Mouse (Mus musculus): ENCODE results near the gene Adam11. TPM values are rescaled to one million over a fixed set of nuclear protein-coding genes. Genes with fewer than 3 reads are reported as not detected.

The Adam11 gene
- polyA plus RNA-seq, 1 experiment from 2014 or later, result 7.7 TPM

DNA sequence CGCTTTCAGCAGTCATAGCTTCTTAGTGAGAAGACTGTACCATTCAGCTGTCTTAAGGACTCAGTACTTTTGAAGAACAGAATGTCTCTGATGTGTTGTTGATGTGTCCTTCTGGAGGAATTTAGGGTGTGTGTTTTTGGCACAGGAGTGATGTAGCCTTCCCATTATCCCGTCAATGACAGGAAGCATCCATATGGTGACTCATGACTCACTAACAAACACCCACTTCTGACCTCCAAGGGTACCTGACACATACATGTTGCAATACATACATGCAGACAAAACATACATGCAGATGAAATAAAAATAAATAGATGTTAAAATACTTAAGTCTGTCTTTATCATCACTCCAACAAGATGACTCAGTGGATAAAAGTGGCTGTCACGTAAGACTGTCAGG, 31.4 kb upstream of the Adam11 start:
- H3K27ac ChIP-seq, result no peak overlapping the region
- TF ChIP-seq CTCF (IDR thresholded peaks at IDR 0.05; ENCODE audit: low read depth), result no peak
- H3K4me3 ChIP-seq (replicated peaks; ENCODE audit: low read depth, low read length), result no peak overlapping the region
- WGBS, result 83% methylated on average over 3 of the region's 3 CpGs
- no peaks in the 10 kb centered on the region for H3K9me3 ChIP-seq (replicated peaks; ENCODE audit: low read length)
- no peaks in the 10 kb centered on the region for H3K4me1 ChIP-seq (replicated peaks; ENCODE audit: insufficient read depth, low read length)
- H3K27me3 ChIP-seq (ENCODE audit: insufficient read depth, low read length), result no peaks in the 10 kb centered on the region
- no peak overlapping the region for H3K4me2 ChIP-seq (ENCODE audit: low read length)
- ATAC-seq (replicated peaks; ENCODE audit: low FRiP score, low read depth) (no peak), DNase-seq (ENCODE audit: low spot score) (no peak)
- no peak overlapping the region for H3K9ac ChIP-seq (ENCODE audit: low read depth, low read length)
- H3K36me3 ChIP-seq (ENCODE audit: insufficient read depth, low read length), result no peaks in the 10 kb centered on the region

DNA sequence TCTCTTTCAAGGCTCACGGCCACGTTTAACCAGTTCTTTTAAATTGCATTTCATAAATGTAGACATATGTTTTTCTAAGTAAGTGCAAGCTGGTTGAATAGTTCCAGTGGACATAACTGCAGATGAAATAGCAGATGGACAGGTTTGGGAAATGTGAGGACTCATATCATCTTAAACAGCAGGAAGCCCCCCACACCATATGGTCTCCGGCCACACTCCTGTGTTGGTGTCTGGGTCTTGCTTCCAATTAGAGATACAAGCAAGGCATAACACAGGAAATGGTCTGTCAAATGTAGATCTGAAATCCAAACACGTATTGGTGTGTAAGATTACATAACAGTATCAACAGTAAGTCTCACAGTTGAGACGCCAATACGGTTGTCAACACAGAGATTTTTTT, 29.9 kb upstream of the Adam11 start:
- WGBS, result 80% methylated on average over 6 of the region's 6 CpGs
- Histone ChIP-seq H3K27me3 (ENCODE audit: insufficient read depth, low read length) (no peaks in the 10 kb centered on the region), H3K9ac (ENCODE audit: low read depth, low read length) (no peak overlapping the region), H3K9me3 (replicated peaks; ENCODE audit: low read length) (no peaks in the 10 kb centered on the region), H3K4me2 (ENCODE audit: low read length) (no peak overlapping the region), H3K4me3 (replicated peaks; ENCODE audit: low read depth, low read length) (no peak overlapping the region), H3K36me3 (ENCODE audit: insufficient read depth, low read length) (no peaks in the 10 kb centered on the region), H3K4me1 (replicated peaks; ENCODE audit: insufficient read depth, low read length) (no peaks in the 10 kb centered on the region), H3K27ac (no peak overlapping the region)
- ATAC-seq (replicated peaks; ENCODE audit: low FRiP score, low read depth) (no peak), DNase-seq (ENCODE audit: low spot score) (no peak)
- no peak for TF ChIP-seq CTCF (IDR thresholded peaks at IDR 0.05; ENCODE audit: low read depth)

- no peak for DNase-seq (ENCODE audit: low spot score)
- 70% methylated on average over 5 of the region's 5 CpGs for WGBS
Measured at GRCm38 (mm10) chr11:102733146-102733545, 28.1 kb upstream of the Adam11 start.

DNA sequence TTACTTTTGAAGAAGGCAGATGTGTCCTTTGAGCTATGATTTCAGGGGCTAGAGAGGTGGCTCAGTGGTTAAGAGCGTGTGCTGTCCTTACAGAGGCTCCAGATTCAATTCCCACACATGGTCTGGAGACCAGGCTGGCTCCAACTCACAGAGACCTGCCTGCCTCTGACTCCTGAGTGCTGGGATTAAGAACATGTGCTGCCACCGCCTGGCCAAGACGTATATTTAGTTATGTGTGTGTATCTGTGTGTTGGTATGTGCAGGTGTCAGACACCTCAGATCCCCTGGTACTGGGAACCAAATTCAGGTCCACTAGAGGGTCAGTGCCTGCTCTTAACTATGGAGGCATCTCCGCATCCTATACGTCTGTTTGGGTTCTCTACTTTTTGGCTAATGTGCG, 26.3 kb upstream of the Adam11 start:
- ATAC-seq (replicated peaks; ENCODE audit: low FRiP score, low read depth) (no peak), DNase-seq (ENCODE audit: low spot score) (no peak)
- no peak for TF ChIP-seq CTCF (IDR thresholded peaks at IDR 0.05; ENCODE audit: low read depth)
- no peak overlapping the region for H3K4me3 ChIP-seq (replicated peaks; ENCODE audit: low read depth, low read length)
- H3K36me3 ChIP-seq (ENCODE audit: insufficient read depth, low read length), result no peaks in the 10 kb centered on the region
- H3K9ac ChIP-seq (ENCODE audit: low read depth, low read length), result no peak overlapping the region
- H3K27me3 ChIP-seq (ENCODE audit: insufficient read depth, low read length), result peaks cover 3% of the 10 kb centered on the region; the same call in 1 of the 2 replicates
- H3K27ac ChIP-seq, result no peak overlapping the region
- WGBS, result 90% methylated on average over 6 of the region's 6 CpGs
- no peaks in the 10 kb centered on the region for H3K9me3 ChIP-seq (replicated peaks; ENCODE audit: low read length)
- H3K4me1 ChIP-seq (replicated peaks; ENCODE audit: insufficient read depth, low read length), result peaks cover 7% of the 10 kb centered on the region; the same call in 1 of the 2 replicates
- H3K4me2 ChIP-seq (ENCODE audit: low read length), result no peak overlapping the region

More at GRCm38 (mm10) chr11:102733146-102733545, 28.1 kb upstream of the Adam11 start:
- no peaks in the 10 kb centered on the region for H3K36me3 ChIP-seq (ENCODE audit: insufficient read depth, low read length)
- H3K4me3 ChIP-seq (replicated peaks; ENCODE audit: low read depth, low read length), result no peak overlapping the region
- TF ChIP-seq CTCF (IDR thresholded peaks at IDR 0.05; ENCODE audit: low read depth), result no peak
- no peak overlapping the region for H3K27ac ChIP-seq
- H3K27me3 ChIP-seq (ENCODE audit: insufficient read depth, low read length), result no peaks in the 10 kb centered on the region
- H3K4me2 ChIP-seq (ENCODE audit: low read length), result no peak overlapping the region
- H3K9ac ChIP-seq (ENCODE audit: low read depth, low read length), result no peak overlapping the region
- H3K9me3 ChIP-seq (replicated peaks; ENCODE audit: low read length), result no peaks in the 10 kb centered on the region
- no peaks in the 10 kb centered on the region for H3K4me1 ChIP-seq (replicated peaks; ENCODE audit: insufficient read depth, low read length)
- ATAC-seq (replicated peaks; ENCODE audit: low FRiP score, low read depth), result no peak

- peaks cover 4% of the 10 kb centered on the region; the same call in 1 of the 2 replicates for H3K27me3 ChIP-seq (ENCODE audit: insufficient read depth, low read length)
- H3K9me3 ChIP-seq (replicated peaks; ENCODE audit: low read length), result no peaks in the 10 kb centered on the region
- peak; percentile 36; the same call in 1 of the 2 replicates for ATAC-seq (replicated peaks; ENCODE audit: low FRiP score, low read depth)
- no peak overlapping the region for H3K4me2 ChIP-seq (ENCODE audit: low read length)
- TF ChIP-seq CTCF (IDR thresholded peaks at IDR 0.05; ENCODE audit: low read depth), result no peak
- no peaks in the 10 kb centered on the region for H3K36me3 ChIP-seq (ENCODE audit: insufficient read depth, low read length)
- H3K4me3 ChIP-seq (replicated peaks; ENCODE audit: low read depth, low read length), result no peak overlapping the region
- H3K9ac ChIP-seq (ENCODE audit: low read depth, low read length), result no peak overlapping the region
- no peak for DNase-seq (ENCODE audit: low spot score)
- no peak overlapping the region for H3K27ac ChIP-seq
- WGBS, result 91% methylated on average over 3 of the region's 3 CpGs
- H3K4me1 ChIP-seq (replicated peaks; ENCODE audit: insufficient read depth, low read length), result peaks cover 7% of the 10 kb centered on the region; the same call in 1 of the 2 replicates
Measured at GRCm38 (mm10) chr11:102738046-102738445, 23.2 kb upstream of the Adam11 start.

DNA sequence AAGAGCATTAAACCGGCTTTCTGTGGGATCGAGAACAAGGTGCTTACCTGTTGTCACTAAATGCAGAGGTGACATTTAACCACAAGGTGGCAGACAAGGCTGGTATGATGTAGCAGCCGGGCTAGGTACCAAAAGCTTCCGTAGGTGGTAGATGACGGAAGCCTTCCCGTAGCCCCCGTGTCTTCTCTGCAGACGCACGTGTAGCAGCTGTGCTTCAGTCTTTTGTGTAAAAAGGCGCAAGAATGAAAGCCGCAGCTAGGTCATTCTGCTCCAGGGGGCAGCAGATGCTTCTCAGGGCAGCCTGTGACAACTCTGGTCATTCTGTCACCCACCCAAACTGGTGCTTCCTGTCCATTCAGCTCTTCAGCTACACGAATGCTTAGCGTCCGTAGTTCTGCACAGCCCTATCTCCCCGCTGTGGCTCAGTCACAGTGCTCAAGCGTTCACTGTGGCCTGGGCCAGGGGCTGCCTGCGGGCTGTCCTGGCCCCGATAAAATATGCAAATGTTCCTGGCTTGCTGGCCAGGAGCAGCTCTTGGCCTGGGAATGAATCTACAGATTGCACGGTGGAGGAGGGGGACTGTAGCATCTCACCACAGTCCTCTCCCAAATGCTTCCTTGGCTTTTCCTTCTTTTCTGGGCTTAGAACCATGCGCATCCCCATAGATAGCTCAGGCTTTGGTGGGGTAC, 21.8 kb upstream of the Adam11 start:
- H3K27ac ChIP-seq, result no peak overlapping the region
- WGBS, result 6% methylated on average over 20 of the region's 20 CpGs
- H3K4me2 ChIP-seq (ENCODE audit: low read length), result peak overlapping the region; percentile 52
- 0 out of 2 replicates have a peak overlapping the region, but pooled peaks have one; percentile 9 for H3K4me3 ChIP-seq (replicated peaks; ENCODE audit: low read depth, low read length)
- no peak overlapping the region for H3K9ac ChIP-seq (ENCODE audit: low read depth, low read length)
- peak; percentile 80 for TF ChIP-seq CTCF (IDR thresholded peaks at IDR 0.05; ENCODE audit: low read depth)
- no peaks in the 10 kb centered on the region for H3K9me3 ChIP-seq (replicated peaks; ENCODE audit: low read length)
- H3K27me3 ChIP-seq (ENCODE audit: insufficient read depth, low read length), result peaks cover 4% of the 10 kb centered on the region; the same call in 1 of the 2 replicates
- no peaks in the 10 kb centered on the region for H3K36me3 ChIP-seq (ENCODE audit: insufficient read depth, low read length)
- DNase-seq (ENCODE audit: low spot score) (peak; percentile 81), ATAC-seq (replicated peaks; ENCODE audit: low FRiP score, low read depth) (no peak; the same call in none of the 2 replicates)
- H3K4me1 ChIP-seq (replicated peaks; ENCODE audit: insufficient read depth, low read length), result peaks cover 7% of the 10 kb centered on the region; the same call in 1 of the 2 replicates

All from kidney, postnatal 0 days (tissue).